23 mouse cellular contexts compared by ENCODE assay signal in genomic region chr5:97444191-97444590, GRCm38 (mm10). TPM values are rescaled to one million over a fixed set of nuclear protein-coding genes. Genes with fewer than 3 reads are reported as not detected.
"Had no signal": no experiment of that assay in that cellular context is flagged by ENCODE, and none has a peak within 500 bp of the region (broad histone marks: within the 10 kb centered on the region; RNA-seq: fewer than 3 reads in every experiment).

No protein-coding gene starts in this region.

- H3K9ac ChIP-seq: neural tube, embryonic 15.5 days; stomach, embryonic 15.5 days had no signal

- DNase-seq: retina, postnatal 1 day; right cerebral cortex, adult 18-20 months; right cerebral cortex, postnatal 14 days; right cerebral cortex, postnatal 25 days; right cerebral cortex, postnatal 4 days; spleen, adult 18-20 months; thymus, adult 18-20 months; thymus, adult 2 months; thymus, postnatal 14 days; thymus, postnatal 25 days; thymus, postnatal 36 days; thymus, postnatal 4 days had no signal

- H3K36me3 ChIP-seq: neural tube, embryonic 15.5 days; stomach, embryonic 15.5 days had no signal

- H3K9me3 ChIP-seq: neural tube, embryonic 15.5 days; stomach, embryonic 15.5 days had no signal

- H3K27me3 ChIP-seq: neural tube, embryonic 15.5 days; stomach, embryonic 15.5 days had no signal

- H3K4me2 ChIP-seq: neural tube, embryonic 15.5 days; stomach, embryonic 15.5 days had no signal

- H3K27ac ChIP-seq: neural tube, embryonic 15.5 days; stomach, embryonic 15.5 days; stomach, postnatal 0 days had no signal

- H3K4me1 ChIP-seq: neural tube, embryonic 15.5 days; stomach, embryonic 15.5 days had no signal

- H3K4me3 ChIP-seq: neural tube, embryonic 15.5 days; stomach, embryonic 15.5 days had no signal

RNA-seq across cellular contexts. Expression of gene Gk2, which starts 12.6 kb away (rescaled TPM):
- polyA plus RNA-seq: neural tube, embryonic 14.5 days; neural tube, embryonic 15.5 days; small intestine, adult 2 months; spleen, adult 2 months; stomach, embryonic 14.5 days; stomach, embryonic 15.5 days; stomach, embryonic 16.5 days; stomach, postnatal 0 days; thymus, postnatal 0 days; urinary bladder, adult 2 months had no signal

RNA-seq across cellular contexts. Expression of gene Naa11, which starts 52.0 kb away (rescaled TPM):
- total RNA-seq: neutrophil, adult 5-6 weeks had no signal
- polyA plus RNA-seq: neural tube, embryonic 14.5 days; neural tube, embryonic 15.5 days; small intestine, adult 2 months; spleen, adult 2 months; stomach, postnatal 0 days; thymus, adult 2 months; thymus, postnatal 0 days; urinary bladder, adult 2 months had no signal
